Mouse (Mus musculus) midbrain, embryonic 16.5 days (tissue): ENCODE data around the gene Gm5788. TPM values are rescaled to one million over a fixed set of nuclear protein-coding genes. Genes with fewer than 3 reads are reported as not detected.
A peak's percentile ranks its signal among the peaks of the same experiment; 100 is the strongest.
"Not testable (repeated sequence)": the region's sequence is repeated elsewhere in the genome, so short reads cannot be mapped to it uniquely, and the experiment has no call there.

ENCODE experiments used
- ATAC-seq: fragments of 200-750 bp; cut with Nextera tagmentation; 2 replicates; pipeline ENCODE4 v1.8.0; 2017; ENCODE audit warnings: moderate TSS enrichment
- H3K27ac ChIP-seq: fragments of 300-500 bp; sonication (generic); 2 replicates; pipeline ENCODE4 v1.5.1; 2014; ENCODE audit warnings: mild to moderate bottlenecking, low read length, mixed read lengths
- H3K27me3 ChIP-seq: fragments of 300-500 bp; sonication (generic); 2 replicates; pipeline ENCODE4 v1.6.1; 2014; ENCODE audit warnings: low read depth, low read length, mixed read lengths; ENCODE audit not compliant: control insufficient read depth, insufficient read depth
- H3K36me3 ChIP-seq: fragments of 300-500 bp; sonication (generic); 2 replicates; pipeline ENCODE4 v1.6.1; 2014; ENCODE audit warnings: mild to moderate bottlenecking, low read length, moderate library complexity, mixed read lengths; ENCODE audit not compliant: control insufficient read depth, insufficient read depth
- H3K4me1 ChIP-seq: fragments of 300-500 bp; sonication (generic); 2 replicates; pipeline ENCODE4 v1.6.1; 2014; ENCODE audit warnings: mild to moderate bottlenecking, low read length, mixed read lengths; ENCODE audit not compliant: control insufficient read depth, insufficient read depth
- H3K4me2 ChIP-seq: fragments of 300-500 bp; sonication (generic); 2 replicates; pipeline ENCODE4 v1.6.1; 2014; ENCODE audit warnings: mild to moderate bottlenecking, low read length, mixed read lengths
- H3K4me3 ChIP-seq: fragments of 300-500 bp; sonication (generic); 2 replicates; pipeline ENCODE4 v1.5.1; 2014; ENCODE audit warnings: low read depth, mild to moderate bottlenecking, low read length, moderate library complexity, mixed read lengths
- H3K9ac ChIP-seq: fragments of 300-500 bp; sonication (generic); 2 replicates; pipeline ENCODE4 v1.6.1; 2014; ENCODE audit warnings: low read depth, low read length, mixed read lengths
- H3K9me3 ChIP-seq: fragments of 300-500 bp; sonication (generic); replicated peaks from 2 replicates; pipeline ENCODE4 v1.6.1; 2014; ENCODE audit warnings: mild to moderate bottlenecking, low read length, mixed read lengths; ENCODE audit not compliant: control insufficient read depth, poor library complexity, severe bottlenecking
- WGBS: fragments of 180-500 bp; shearing (Covaris S2); extraction: QIAGEN DNeasy Blood & Tissue Kit; methylation state at CpG from one replicate; pipeline ENCODE4 v1.1.7; 2014; 5-methylcytosine and 5-hydroxymethylcytosine counted together
- polyA plus RNA-seq: library from polyadenylated mRNA; unstranded; fragments of >200 nt; fragmentation: Nextera tagmentation; extraction: Ambion mirVana; gene quantifications from 2 replicates; pipeline ENCODE4 v1.2.1, GENCODE M21; 2015

Gm5788 gene
- not detected in 2 replicates for polyA plus RNA-seq

DNA sequence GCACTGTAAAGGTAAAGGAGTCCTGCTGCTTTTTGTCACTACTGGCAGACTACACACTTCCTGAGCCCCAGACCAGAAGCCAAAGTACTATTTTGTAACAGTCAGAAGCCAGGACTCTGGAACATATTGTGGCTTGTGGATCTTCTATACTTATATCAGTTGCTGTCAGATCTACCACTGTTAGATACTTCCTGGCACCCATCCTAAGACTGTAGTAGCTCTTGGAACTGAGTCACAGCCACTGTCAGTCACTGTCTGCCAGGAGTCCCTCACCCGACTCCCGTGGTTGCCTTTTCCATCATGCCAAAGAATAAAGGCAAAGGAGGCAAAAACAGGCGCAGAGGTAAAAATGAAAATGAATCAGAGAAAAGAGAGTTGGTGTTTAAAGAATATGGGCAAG, at the start of gene Gm5788:
Gm5788 (plus strand) TSS at position 301 of the 400 bp plus-strand sequence.
- not testable (repeated sequence) for H3K4me3 ChIP-seq, H3K9ac ChIP-seq, H3K36me3 ChIP-seq, H3K27ac ChIP-seq, H3K27me3 ChIP-seq, H3K9me3 ChIP-seq, ATAC-seq, H3K4me2 ChIP-seq, H3K4me1 ChIP-seq
- WGBS: 93% methylated on average over 3 of the region's 3 CpGs

DNA sequence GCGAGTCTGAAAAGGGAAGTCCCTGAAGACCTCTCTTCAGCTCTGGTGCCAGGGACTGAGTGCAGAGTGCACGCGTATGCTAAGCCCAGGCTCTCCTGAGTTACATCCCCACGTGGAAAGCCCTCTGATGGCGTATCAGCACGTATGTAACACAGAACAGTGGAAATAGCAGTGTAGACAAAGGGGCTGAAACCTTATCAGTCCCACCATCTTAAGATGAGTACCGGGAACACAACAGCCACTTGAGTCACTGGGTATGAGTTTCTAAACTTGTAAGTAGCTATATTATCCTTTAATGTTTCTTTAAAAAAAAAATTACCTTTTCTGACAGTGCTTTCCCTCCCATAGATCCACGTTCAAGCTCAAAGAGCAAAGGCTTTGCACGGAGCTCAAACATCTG, 45.1 kb upstream of the Gm5788 start:
- WGBS: 93% methylated on average over 9 of the region's 9 CpGs
- Histone ChIP-seq H3K36me3 (peaks cover 53% of the 10 kb centered on the region), H3K4me3 (no peak overlapping the region), H3K27me3 (no peaks in the 10 kb centered on the region), H3K4me2 (no peak overlapping the region), H3K4me1 (peaks cover 6% of the 10 kb centered on the region), H3K9ac (no peak overlapping the region), H3K9me3 (no peaks in the 10 kb centered on the region), H3K27ac (no peak overlapping the region)
- ATAC-seq: no peak

DNA sequence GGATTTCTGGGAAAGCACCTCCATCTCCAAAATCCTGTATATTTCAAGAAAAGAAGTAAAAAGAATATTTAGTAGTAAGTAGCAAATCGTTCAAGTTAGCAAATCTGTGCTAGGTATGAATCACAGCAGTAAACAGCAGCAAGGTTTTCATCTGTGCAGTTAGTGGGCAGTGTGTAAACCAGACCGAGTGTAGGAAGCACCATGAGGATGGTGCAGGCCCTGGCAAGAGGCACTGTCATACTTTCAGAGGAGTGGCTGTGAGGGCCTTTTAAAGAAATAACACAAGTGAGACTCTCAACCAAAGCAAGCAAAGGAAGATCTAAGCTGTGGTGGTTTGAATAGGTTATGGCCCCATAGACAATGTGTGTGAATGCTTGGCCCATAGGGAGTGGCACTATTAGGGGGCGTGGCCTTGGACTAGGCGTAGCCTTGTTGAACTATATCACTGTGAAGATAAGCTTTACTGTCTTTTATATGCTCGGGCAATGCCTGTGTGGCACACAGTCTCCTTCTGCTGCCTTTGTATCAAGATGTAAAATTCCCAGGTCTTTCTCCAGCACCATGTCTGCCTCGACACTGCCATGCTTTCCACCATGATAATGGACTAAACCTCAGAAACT, 29.7 kb upstream of the Gm5788 start:
- H3K27me3 ChIP-seq: no peaks in the 10 kb centered on the region
- H3K27ac ChIP-seq: no peak overlapping the region
- no peak overlapping the region for H3K4me2 ChIP-seq
- peaks cover 4% of the 10 kb centered on the region for H3K4me1 ChIP-seq
- no peak overlapping the region for H3K4me3 ChIP-seq
- peaks cover 29% of the 10 kb centered on the region for H3K36me3 ChIP-seq
- H3K9me3 ChIP-seq: no peaks in the 10 kb centered on the region
- WGBS: 90% methylated on average over 6 of the region's 6 CpGs
- no peak for ATAC-seq
- no peak overlapping the region for H3K9ac ChIP-seq

DNA sequence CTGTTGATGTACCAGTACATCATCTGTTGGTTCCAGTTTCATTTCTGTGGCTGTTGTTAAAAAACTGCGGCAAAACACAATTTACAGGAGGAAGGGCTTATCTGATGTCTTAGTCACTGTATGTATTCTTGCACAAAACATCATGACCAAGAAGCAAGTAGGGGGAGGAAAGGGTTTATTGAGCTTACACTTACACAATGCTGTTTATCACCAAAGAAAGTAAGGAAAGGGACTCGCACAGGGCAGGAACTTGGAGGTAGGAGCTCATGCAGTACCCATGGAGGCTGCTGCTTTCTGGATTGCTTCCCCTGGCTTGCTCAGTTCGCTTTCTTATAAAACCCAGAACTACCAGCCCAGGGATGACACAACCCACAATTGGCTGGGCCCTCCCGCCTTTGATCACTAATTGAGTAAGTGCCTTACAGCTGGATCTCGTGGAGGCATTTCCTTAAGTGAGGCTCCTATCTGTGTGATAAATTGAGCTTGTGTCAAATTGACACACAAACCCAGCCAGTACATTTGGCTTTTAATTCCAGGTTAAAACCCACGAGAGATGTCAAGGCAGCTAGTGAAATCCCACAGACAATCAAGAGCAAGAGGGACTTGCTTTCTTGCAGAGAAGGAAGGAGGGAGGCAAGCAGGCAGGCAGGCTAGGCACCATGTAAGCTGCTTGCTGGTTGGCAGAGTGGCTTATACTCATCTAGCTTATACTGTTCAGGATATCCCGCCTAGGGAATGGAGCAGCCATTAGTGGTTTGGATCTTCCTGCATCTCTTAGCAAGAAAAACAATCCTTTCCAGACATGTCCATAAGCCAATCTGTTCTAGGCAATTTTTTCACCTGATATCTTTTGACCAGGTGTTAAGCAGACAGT, 24.0 kb upstream of the Gm5788 start:
- Histone ChIP-seq H3K36me3 (peaks cover 2% of the 10 kb centered on the region), H3K9ac (no peak overlapping the region), H3K4me1 (peaks cover 17% of the 10 kb centered on the region), H3K9me3 (no peaks in the 10 kb centered on the region), H3K27ac (no peak overlapping the region), H3K27me3 (no peaks in the 10 kb centered on the region), H3K4me2 (peak overlapping the region; percentile 81), H3K4me3 (no peak overlapping the region)
- no peak for ATAC-seq
- 77% methylated on average over 7 of the region's 7 CpGs for WGBS

DNA sequence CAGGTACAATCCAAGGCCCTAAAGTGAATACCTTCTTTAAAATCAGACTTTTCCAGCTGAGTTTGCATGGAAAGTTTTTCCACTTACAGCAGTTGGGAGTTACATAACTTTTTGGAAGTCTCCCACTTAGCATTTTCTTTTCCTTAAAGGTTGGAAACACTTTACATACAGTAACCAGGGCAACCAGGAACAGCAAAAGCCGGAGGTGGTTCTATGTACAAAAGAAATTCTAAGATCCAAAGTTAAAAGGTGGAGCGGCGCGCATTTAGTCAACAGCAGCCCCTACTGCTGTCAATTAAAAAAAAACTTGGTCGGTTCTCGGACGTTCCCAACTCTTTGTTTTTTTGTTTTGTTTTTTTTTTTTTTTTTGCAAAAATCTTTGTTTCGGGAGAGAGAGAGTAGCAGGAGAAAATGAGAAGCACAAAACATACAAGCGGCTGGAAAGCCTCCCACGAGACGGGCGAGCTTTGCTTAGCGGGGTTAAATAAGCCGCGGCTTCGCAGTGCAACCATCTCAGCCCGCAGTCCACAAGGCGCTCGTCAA, 23.0 kb upstream of the Gm5788 start:
- ATAC-seq: no peak

DNA sequence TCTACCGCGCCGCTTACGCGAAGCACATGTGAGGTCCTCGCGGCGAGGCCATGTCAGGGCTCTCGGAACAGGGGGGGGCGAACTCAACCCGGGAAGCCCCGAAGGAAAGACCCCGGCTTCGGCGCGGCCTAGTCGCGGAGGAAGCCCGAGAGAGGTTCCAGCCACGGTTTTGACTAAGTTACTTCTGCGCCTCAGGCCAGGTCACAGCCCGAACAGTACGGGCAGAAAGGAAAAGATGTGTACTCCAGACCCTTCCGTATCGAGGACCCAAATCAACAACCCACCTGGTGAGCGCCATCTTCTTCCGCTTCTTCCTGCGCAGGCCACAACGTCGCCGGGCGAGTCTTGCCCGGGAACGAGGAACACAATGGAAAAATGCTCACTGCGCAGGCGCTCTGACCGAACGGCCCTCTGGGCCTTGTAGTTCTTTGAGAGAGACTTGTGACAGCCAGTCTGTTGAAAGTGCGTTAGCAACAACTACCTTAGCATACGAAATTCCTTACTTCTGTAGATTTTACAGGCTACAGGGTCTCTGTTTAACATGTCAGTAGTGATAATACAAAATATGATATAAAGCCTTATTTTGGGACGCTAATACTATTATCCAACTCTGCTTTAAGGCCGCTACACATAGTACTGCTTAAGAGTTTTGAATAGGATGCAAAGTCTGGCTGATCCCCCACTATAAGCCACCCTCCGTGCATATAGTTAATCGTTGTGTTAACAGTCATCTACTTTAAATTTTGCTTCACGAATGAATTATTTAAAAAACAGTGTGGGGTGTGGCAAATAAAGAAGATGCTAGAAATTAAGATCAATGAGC, 22.3 kb upstream of the Gm5788 start, which contains the start of gene Snw1:
Snw1 (minus strand) TSS at position 311 of the 823 bp plus-strand sequence.
- Histone ChIP-seq H3K4me1 (peaks cover 13% of the 10 kb centered on the region), H3K4me3 (peak within 1 kb of the TSS; percentile 77), H3K4me2 (peak within 1 kb of the TSS; percentile 81), H3K27ac (peak within 1 kb of the TSS; percentile 81), H3K9ac (peak within 1 kb of the TSS; percentile 85), H3K9me3 (no peaks in the 10 kb centered on the region), H3K27me3 (no peaks in the 10 kb centered on the region), H3K36me3 (peaks cover 2% of the 10 kb centered on the region; the same call in 1 of the 2 replicates)
- peak; percentile 97 for ATAC-seq
- WGBS: 2% methylated on average over 45 of the region's 45 CpGs

More for the DNA sequence above, 23.0 kb upstream of the Gm5788 start:
- peak overlapping the region; percentile 81 for H3K27ac ChIP-seq
- H3K9ac ChIP-seq: peak overlapping the region; percentile 85
- H3K36me3 ChIP-seq: peaks cover 2% of the 10 kb centered on the region
- no peaks in the 10 kb centered on the region for H3K9me3 ChIP-seq
- H3K27me3 ChIP-seq: no peaks in the 10 kb centered on the region
- H3K4me3 ChIP-seq: peak overlapping the region; percentile 77
- WGBS: under 1% methylated on average over 19 of the region's 19 CpGs
- peak overlapping the region; percentile 81 for H3K4me2 ChIP-seq
- peaks cover 13% of the 10 kb centered on the region for H3K4me1 ChIP-seq

DNA sequence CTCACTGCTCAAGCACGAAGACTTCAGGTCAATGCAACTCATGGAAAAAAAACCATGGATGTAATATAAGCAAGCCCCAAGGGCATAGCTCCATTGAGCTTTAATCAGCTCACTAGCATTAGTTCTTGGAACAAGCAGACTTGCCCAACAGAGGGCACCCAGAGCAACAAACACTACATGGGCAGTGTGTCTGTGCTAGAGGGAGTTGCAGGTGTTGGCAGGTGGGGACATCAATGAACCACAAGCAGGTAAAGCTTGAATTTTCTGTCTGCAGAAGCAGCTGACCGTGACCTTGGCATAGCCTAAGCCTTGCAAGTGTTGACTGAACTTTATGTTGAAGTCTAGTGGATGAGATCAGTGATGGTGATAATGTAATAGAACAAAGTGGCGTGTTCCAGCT, 19.8 kb upstream of the Gm5788 start:
- no peaks in the 10 kb centered on the region for H3K36me3 ChIP-seq
- H3K4me1 ChIP-seq: peaks cover 13% of the 10 kb centered on the region
- no peaks in the 10 kb centered on the region for H3K9me3 ChIP-seq
- no peak overlapping the region for H3K27ac ChIP-seq
- WGBS: 77% methylated on average over 3 of the region's 3 CpGs
- H3K9ac ChIP-seq: no peak overlapping the region
- no peak for ATAC-seq
- H3K4me3 ChIP-seq: no peak overlapping the region
- no peaks in the 10 kb centered on the region for H3K27me3 ChIP-seq
- no peak overlapping the region for H3K4me2 ChIP-seq

DNA sequence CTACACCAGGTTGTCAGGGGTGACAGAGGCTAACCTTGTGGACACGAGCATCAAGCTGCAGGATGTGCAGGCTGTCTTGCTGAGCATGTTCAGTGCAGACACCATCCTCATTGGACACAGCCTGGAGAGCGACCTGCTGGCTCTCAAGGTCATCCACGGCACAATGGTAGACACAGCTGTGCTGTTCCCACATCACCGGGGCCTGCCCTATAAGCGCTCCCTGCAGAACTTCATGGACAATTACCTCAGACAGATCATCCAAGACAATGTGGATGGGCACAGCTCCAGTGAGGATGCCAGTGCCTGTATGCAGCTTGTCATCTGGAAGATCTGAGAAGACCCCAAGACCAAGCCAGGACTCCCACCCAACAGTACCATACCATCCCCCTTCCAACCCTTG, 12.0 kb upstream of the Gm5788 start:
- H3K4me1 ChIP-seq, H3K4me2 ChIP-seq, H3K9me3 ChIP-seq, H3K4me3 ChIP-seq, H3K27ac ChIP-seq, H3K9ac ChIP-seq, H3K27me3 ChIP-seq, ATAC-seq, H3K36me3 ChIP-seq: not testable (repeated sequence)
- WGBS: 87% methylated on average over 5 of the region's 5 CpGs
